Comparison of ENCODE assay signal across 23 mouse cellular contexts in genomic region chr7:79756334-79756733, GRCm38 (mm10). TPM values are rescaled to one million over a fixed set of nuclear protein-coding genes. Genes with fewer than 3 reads are reported as not detected.
A peak's percentile ranks its signal among the peaks of the same experiment; 100 is the strongest.
DNase-seq lines count a peak whose midpoint lies in the region; ATAC-seq and TF ChIP-seq lines count a peak whose summit lies in the region.
"Had no signal": no experiment of that assay in that cellular context is flagged by ENCODE, and none has a peak within 500 bp of the region (broad histone marks: within the 10 kb centered on the region; RNA-seq: fewer than 3 reads in every experiment).

No protein-coding gene starts in this region.

- 48% methylated on average over 2 of the region's 2 CpGs for WGBS in kidney, postnatal 0 days
- WGBS in kidney, embryonic 15.5 days: 48% methylated on average over 2 of the region's 2 CpGs
- 53% methylated on average over 2 of the region's 2 CpGs for WGBS in midbrain, embryonic 11.5 days
- WGBS in midbrain, embryonic 15.5 days: 54% methylated on average over 2 of the region's 2 CpGs

- peak; percentile 12 for DNase-seq in CD4-positive, CD25-positive, alpha-beta regulatory T cell, adult 2 months (ENCODE audit: low read depth, low spot score)
- no peak for DNase-seq in kidney, postnatal 0 days (ENCODE audit: low spot score)
- peak; percentile 73 for DNase-seq in midbrain, embryonic 11.5 days (ENCODE audit: low spot score, missing footprints)
- peak; percentile 35 for DNase-seq in induced T-regulatory cell, adult 2 months (ENCODE audit: low read depth)
- no peak for DNase-seq in urinary bladder, postnatal 4 days (ENCODE audit: low spot score in 2 of 2)
- DNase-seq: adrenal gland, postnatal 36 days; cerebellum, adult 18-20 months; cerebellum, postnatal 25 days; embryo, embryonic 11 days; gastrocnemius, postnatal 25 days; kidney, adult 8-10 months; layer of hippocampus, adult 9-11 months; lung, postnatal 36 days; right cerebral cortex, postnatal 4 days; thymus, postnatal 4 days had no signal

- no peak overlapping the region for H3K9ac ChIP-seq in kidney, postnatal 0 days (ENCODE audit: low read depth, low read length)
- H3K9ac ChIP-seq in kidney, embryonic 15.5 days: no peak overlapping the region
- H3K9ac ChIP-seq in midbrain, embryonic 11.5 days (ENCODE audit: low read length): no peak overlapping the region
- no peak overlapping the region for H3K9ac ChIP-seq in midbrain, embryonic 15.5 days
- H3K9ac ChIP-seq: heart, embryonic 15.5 days; limb, embryonic 13.5 days; neural tube, embryonic 12.5 days had no signal

- H3K4me2 ChIP-seq in kidney, postnatal 0 days (ENCODE audit: low read length): no peak overlapping the region
- H3K4me2 ChIP-seq in kidney, embryonic 15.5 days: no peak overlapping the region
- no peak overlapping the region for H3K4me2 ChIP-seq in midbrain, embryonic 11.5 days
- no peak overlapping the region for H3K4me2 ChIP-seq in midbrain, embryonic 15.5 days
- H3K4me2 ChIP-seq: heart, embryonic 15.5 days; limb, embryonic 13.5 days; neural tube, embryonic 12.5 days had no signal

- peak; percentile 52 for TF ChIP-seq CTCF in kidney, postnatal 0 days (IDR thresholded peaks at IDR 0.05; ENCODE audit: low read depth)

- H3K27me3 ChIP-seq in kidney, postnatal 0 days (ENCODE audit: insufficient read depth, low read length): no peaks in the 10 kb centered on the region; the same call in 1 of the 2 replicates
- no peaks in the 10 kb centered on the region for H3K27me3 ChIP-seq in kidney, embryonic 15.5 days
- no peaks in the 10 kb centered on the region for H3K27me3 ChIP-seq in midbrain, embryonic 11.5 days (ENCODE audit: control insufficient read depth, insufficient read depth, low read length)
- H3K27me3 ChIP-seq in midbrain, embryonic 15.5 days (replicated peaks): no peaks in the 10 kb centered on the region
- H3K27me3 ChIP-seq: heart, embryonic 15.5 days; limb, embryonic 13.5 days; neural tube, embryonic 12.5 days had no signal

- H3K4me3 ChIP-seq in kidney, postnatal 0 days (replicated peaks; ENCODE audit: low read depth, low read length): no peak overlapping the region
- no peak overlapping the region for H3K4me3 ChIP-seq in kidney, embryonic 15.5 days (replicated peaks)
- no peak overlapping the region for H3K4me3 ChIP-seq in midbrain, embryonic 11.5 days (ENCODE audit: low read depth, low read length)
- H3K4me3 ChIP-seq in midbrain, embryonic 15.5 days: no peak overlapping the region
- H3K4me3 ChIP-seq: heart, embryonic 15.5 days; limb, embryonic 13.5 days; neural tube, embryonic 12.5 days had no signal

- no peaks in the 10 kb centered on the region for H3K4me1 ChIP-seq in kidney, postnatal 0 days (replicated peaks; ENCODE audit: insufficient read depth, low read length)
- no peaks in the 10 kb centered on the region for H3K4me1 ChIP-seq in kidney, embryonic 15.5 days
- no peaks in the 10 kb centered on the region for H3K4me1 ChIP-seq in midbrain, embryonic 11.5 days (ENCODE audit: control insufficient read depth, insufficient read depth, low read length)
- no peaks in the 10 kb centered on the region for H3K4me1 ChIP-seq in midbrain, embryonic 15.5 days
- H3K4me1 ChIP-seq: heart, embryonic 15.5 days; limb, embryonic 13.5 days; neural tube, embryonic 12.5 days had no signal

- H3K36me3 ChIP-seq in kidney, postnatal 0 days (ENCODE audit: insufficient read depth, low read length): no peaks in the 10 kb centered on the region
- H3K36me3 ChIP-seq in kidney, embryonic 15.5 days: no peaks in the 10 kb centered on the region
- H3K36me3 ChIP-seq in midbrain, embryonic 11.5 days (ENCODE audit: control insufficient read depth, insufficient read depth, low read length): no peaks in the 10 kb centered on the region
- H3K36me3 ChIP-seq in midbrain, embryonic 15.5 days (replicated peaks): no peaks in the 10 kb centered on the region
- H3K36me3 ChIP-seq: heart, embryonic 15.5 days; limb, embryonic 13.5 days; neural tube, embryonic 12.5 days had no signal

- H3K27ac ChIP-seq in kidney, postnatal 0 days: no peak overlapping the region
- H3K27ac ChIP-seq in kidney, embryonic 15.5 days: no peak overlapping the region
- H3K27ac ChIP-seq in midbrain, embryonic 11.5 days (ENCODE audit: low read depth, low read length): no peak overlapping the region
- no peak overlapping the region for H3K27ac ChIP-seq in midbrain, embryonic 15.5 days
- H3K27ac ChIP-seq: heart, embryonic 15.5 days; limb, embryonic 13.5 days; neural tube, embryonic 12.5 days had no signal

- ATAC-seq in CD4-positive, CD25-positive, alpha-beta regulatory T cell, adult 4 months: no peak
- no peak for ATAC-seq in kidney, postnatal 0 days (replicated peaks; ENCODE audit: low FRiP score, low read depth)
- no peak for ATAC-seq in kidney, embryonic 15.5 days (replicated peaks; ENCODE audit: low FRiP score)
- ATAC-seq in midbrain, embryonic 11.5 days (ENCODE audit: low FRiP score): no peak
- ATAC-seq in midbrain, embryonic 15.5 days (replicated peaks): no peak
- ATAC-seq: activated CD4-positive, CD25-positive, alpha-beta regulatory T cell, adult 4 months had no signal

- no peaks in the 10 kb centered on the region for H3K9me3 ChIP-seq in kidney, postnatal 0 days (replicated peaks; ENCODE audit: low read length)
- no peaks in the 10 kb centered on the region for H3K9me3 ChIP-seq in kidney, embryonic 15.5 days (replicated peaks)
- no peaks in the 10 kb centered on the region for H3K9me3 ChIP-seq in midbrain, embryonic 11.5 days (ENCODE audit: control insufficient read depth, low read length)
- H3K9me3 ChIP-seq in midbrain, embryonic 15.5 days: no peaks in the 10 kb centered on the region
- H3K9me3 ChIP-seq: heart, embryonic 15.5 days; limb, embryonic 13.5 days; neural tube, embryonic 12.5 days had no signal

RNA-seq across cellular contexts. Expression of gene Wdr93, which starts 13.4 kb away (rescaled TPM):
- under 1 TPM in 1 of 2 experiments, not detected in 1; 0.28 TPM for polyA plus RNA-seq in CD4-positive, CD25-positive, alpha-beta regulatory T cell, adult 4 months (2017; shearing (Covaris generic))
- 0.26 and 0.41 TPM in 2 replicates for polyA plus RNA-seq in kidney, postnatal 0 days (2015; fragmentation: Nextera tagmentation; extraction: Ambion mirVana)
- polyA plus RNA-seq in kidney, embryonic 15.5 days (2015; fragmentation: Nextera tagmentation; extraction: Ambion mirVana): 0.39 and 0.55 TPM in 2 replicates
- polyA plus RNA-seq in midbrain, embryonic 11.5 days (2014; fragmentation: Nextera tagmentation; extraction: Ambion mirVana): 0.33 and 0.39 TPM in 2 replicates
- 0.43 and 0.54 TPM in 2 replicates for polyA plus RNA-seq in midbrain, embryonic 15.5 days (2015; fragmentation: Nextera tagmentation; extraction: Ambion mirVana)

RNA-seq across cellular contexts. Expression of gene Pex11a, which starts 13.4 kb away (rescaled TPM):
- polyA plus RNA-seq in CD4-positive, CD25-positive, alpha-beta regulatory T cell, adult 4 months (2017; shearing (Covaris generic)): 1 to 10 TPM; 2.9 to 3.2 TPM
- 21.2 and 22.0 TPM in 2 replicates for polyA plus RNA-seq in kidney, postnatal 0 days (2015; fragmentation: Nextera tagmentation; extraction: Ambion mirVana)
- polyA plus RNA-seq in kidney, embryonic 15.5 days (2015; fragmentation: Nextera tagmentation; extraction: Ambion mirVana): 11.4 and 12.2 TPM in 2 replicates
- 8.4 TPM in 2 replicates for polyA plus RNA-seq in midbrain, embryonic 11.5 days (2014; fragmentation: Nextera tagmentation; extraction: Ambion mirVana)
- polyA plus RNA-seq in midbrain, embryonic 15.5 days (2015; fragmentation: Nextera tagmentation; extraction: Ambion mirVana): 13.5 and 15.3 TPM in 2 replicates

RNA-seq across cellular contexts. Expression of gene Plin1, which starts 23.6 kb away (rescaled TPM):
- polyA plus RNA-seq in CD4-positive, CD25-positive, alpha-beta regulatory T cell, adult 4 months (2017; shearing (Covaris generic)): not detected
- polyA plus RNA-seq in kidney, postnatal 0 days (2015; fragmentation: Nextera tagmentation; extraction: Ambion mirVana): 0.19 and 0.61 TPM in 2 replicates
- polyA plus RNA-seq in kidney, embryonic 15.5 days (2015; fragmentation: Nextera tagmentation; extraction: Ambion mirVana): 0.70 TPM in 1 of 2 replicates, not detected in the other
- not detected in 2 replicates for polyA plus RNA-seq in midbrain, embryonic 11.5 days (2014; fragmentation: Nextera tagmentation; extraction: Ambion mirVana)
- 0.27 TPM in 1 of 2 replicates, not detected in the other for polyA plus RNA-seq in midbrain, embryonic 15.5 days (2015; fragmentation: Nextera tagmentation; extraction: Ambion mirVana)
- polyA plus RNA-seq: activated CD4-positive, CD25-positive, alpha-beta regulatory T cell, adult 4 months; heart, embryonic 15.5 days; limb, embryonic 13.5 days; liver, embryonic 16.5 days; neural tube, embryonic 12.5 days had no signal

RNA-seq across cellular contexts. Expression of gene Mesp1, which starts 37.3 kb away (rescaled TPM):
- not detected for polyA plus RNA-seq in CD4-positive, CD25-positive, alpha-beta regulatory T cell, adult 4 months (2017; shearing (Covaris generic))
- 0.09 TPM in 1 of 2 replicates, not detected in the other for polyA plus RNA-seq in kidney, postnatal 0 days (2015; fragmentation: Nextera tagmentation; extraction: Ambion mirVana)
- not detected in 2 replicates for polyA plus RNA-seq in kidney, embryonic 15.5 days (2015; fragmentation: Nextera tagmentation; extraction: Ambion mirVana)
- polyA plus RNA-seq in midbrain, embryonic 11.5 days (2014; fragmentation: Nextera tagmentation; extraction: Ambion mirVana): not detected in 2 replicates
- not detected in 2 replicates for polyA plus RNA-seq in midbrain, embryonic 15.5 days (2015; fragmentation: Nextera tagmentation; extraction: Ambion mirVana)
- polyA plus RNA-seq: activated CD4-positive, CD25-positive, alpha-beta regulatory T cell, adult 4 months; heart, embryonic 15.5 days; limb, embryonic 13.5 days; liver, embryonic 16.5 days; neural tube, embryonic 12.5 days had no signal

RNA-seq across cellular contexts. Expression of gene Kif7, which starts 40.8 kb away (rescaled TPM):
- under 1 TPM in 1 of 2 experiments, not detected in 1; 0.58 TPM for polyA plus RNA-seq in CD4-positive, CD25-positive, alpha-beta regulatory T cell, adult 4 months (2017; shearing (Covaris generic))
- 3.1 and 3.7 TPM in 2 replicates for polyA plus RNA-seq in kidney, postnatal 0 days (2015; fragmentation: Nextera tagmentation; extraction: Ambion mirVana)
- polyA plus RNA-seq in kidney, embryonic 15.5 days (2015; fragmentation: Nextera tagmentation; extraction: Ambion mirVana): 5.0 and 5.1 TPM in 2 replicates
- polyA plus RNA-seq in midbrain, embryonic 11.5 days (2014; fragmentation: Nextera tagmentation; extraction: Ambion mirVana): 2.8 and 4.7 TPM in 2 replicates
- polyA plus RNA-seq in midbrain, embryonic 15.5 days (2015; fragmentation: Nextera tagmentation; extraction: Ambion mirVana): 1.3 and 2.0 TPM in 2 replicates

Comparison
In these comparisons a context has a peak if more than half of its experiments do, and no peak if none do; other contexts are left out.
1. DNase-seq: peak in CD4-positive, CD25-positive, alpha-beta regulatory T cell, adult 2 months (single experiment), midbrain, embryonic 11.5 days (single experiment) and induced T-regulatory cell, adult 2 months (single experiment); none in kidney, postnatal 0 days (single experiment) and urinary bladder, postnatal 4 days (0 of 2).